Mouse (Mus musculus) liver, embryonic 14.5 days (tissue): ENCODE data around the gene Hadha.

Source experiments
- CTCF ChIP-seq: IDR thresholded peaks from 2 replicates; pipeline ENCODE4 v1.5.1; 2016; ENCODE audit warnings: antibody characterized with exemption, low read depth, control low read depth
- EP300 ChIP-seq: IDR thresholded peaks from 2 replicates; pipeline ENCODE4 v1.6.1; 2016; ENCODE audit warnings: antibody characterized with exemption, low read depth

DNA sequence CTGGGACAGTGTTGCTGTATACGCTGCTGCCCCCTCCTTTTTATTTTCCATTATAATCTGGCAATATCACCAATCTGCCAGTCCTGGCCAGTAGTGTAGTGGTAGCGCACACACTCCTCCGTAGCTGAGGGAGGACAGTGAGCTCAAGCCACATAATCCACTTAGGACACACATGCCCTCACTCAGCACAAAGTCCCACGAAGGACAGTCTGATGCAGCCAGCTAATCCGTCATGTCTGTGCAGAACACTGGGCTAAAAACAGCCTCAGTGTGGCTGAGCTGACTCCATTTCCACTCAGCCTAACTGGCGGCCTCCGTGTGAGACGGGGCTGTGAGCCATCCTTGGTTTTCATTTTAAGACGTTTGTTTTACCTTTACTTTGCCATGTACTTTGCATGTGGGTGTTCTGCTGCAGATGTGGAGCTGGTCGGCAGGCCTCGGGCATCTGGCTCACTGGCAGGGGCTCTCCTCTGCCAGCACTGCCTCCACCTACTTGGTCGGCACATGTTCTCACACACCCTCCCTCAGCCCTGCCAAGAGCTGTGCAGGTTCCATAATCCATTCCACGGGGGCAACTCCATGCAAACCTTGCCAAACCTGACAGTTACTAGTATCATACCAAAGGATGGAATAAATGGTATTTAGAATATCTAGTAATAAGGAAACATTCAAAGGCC is 26.9 kb downstream of the Hadha start:
- no peak for TF ChIP-seq CTCF
- no peak for TF ChIP-seq EP300
